Mouse (Mus musculus) hindbrain, embryonic 13.5 days (tissue): ENCODE measurements around the gene Tnip1. TPM values are rescaled to one million over a fixed set of nuclear protein-coding genes. Genes with fewer than 3 reads are reported as not detected.

Experiments
- ATAC-seq: fragments of 200-750 bp; cut with Nextera tagmentation; 2 replicates; pipeline ENCODE4 v1.8.0; 2017; ENCODE audit warnings: moderate TSS enrichment; ENCODE audit not compliant: low FRiP score
- H3K27ac ChIP-seq: fragments of 300-500 bp; sonication (generic); 2 replicates; pipeline ENCODE4 v1.5.1; 2015; ENCODE audit warnings: inconsistent platforms, mild to moderate bottlenecking, moderate library complexity
- H3K27me3 ChIP-seq: fragments of 300-500 bp; sonication (generic); 2 replicates; pipeline ENCODE4 v1.6.1; 2015; ENCODE audit warnings: mild to moderate bottlenecking, inconsistent platforms
- H3K36me3 ChIP-seq: fragments of 300-500 bp; sonication (generic); 2 replicates; pipeline ENCODE4 v1.6.1; 2015; ENCODE audit warnings: mild to moderate bottlenecking, inconsistent platforms
- H3K4me1 ChIP-seq: fragments of 300-500 bp; sonication (generic); replicated peaks from 2 replicates; pipeline ENCODE4 v1.6.1; 2015; ENCODE audit warnings: inconsistent platforms
- H3K4me2 ChIP-seq: fragments of 300-500 bp; sonication (generic); 2 replicates; pipeline ENCODE4 v1.6.1; 2015; ENCODE audit warnings: inconsistent platforms, mild to moderate bottlenecking, moderate library complexity
- H3K4me3 ChIP-seq: fragments of 300-500 bp; sonication (generic); 2 replicates; pipeline ENCODE4 v1.5.1; 2015; ENCODE audit warnings: mild to moderate bottlenecking, inconsistent platforms
- H3K9ac ChIP-seq: fragments of 300-500 bp; sonication (generic); 2 replicates; pipeline ENCODE4 v1.6.1; 2015; ENCODE audit warnings: mild to moderate bottlenecking, inconsistent platforms
- H3K9me3 ChIP-seq: fragments of 300-500 bp; sonication (generic); 2 replicates; pipeline ENCODE4 v1.6.1; 2016; ENCODE audit warnings: inconsistent platforms
- WGBS: fragments of 180-500 bp; shearing (Covaris S2); methylation state at CpG from one replicate; pipeline ENCODE4 v1.1.7; 2015; 5-methylcytosine and 5-hydroxymethylcytosine counted together
- polyA plus RNA-seq: library from polyadenylated mRNA; unstranded; fragments of >200 nt; fragmentation: Nextera tagmentation; extraction: Ambion mirVana; gene quantifications from 2 replicates; pipeline ENCODE4 v1.2.1, GENCODE M21; 2015

Gene Tnip1
- 19.3 TPM in 2 replicates for polyA plus RNA-seq

- Histone ChIP-seq H3K9me3 (no peaks in the 10 kb centered on the region), H3K4me2 (no peak within 1 kb of the TSS), H3K27ac (no peak within 1 kb of the TSS), H3K4me3 (no peak within 1 kb of the TSS), H3K36me3 (no peaks in the 10 kb centered on the region), H3K9ac (no peak within 1 kb of the TSS), H3K4me1 (0 out of 2 replicates have a peak, but pooled peaks cover 3% of the 10 kb centered on the region), H3K27me3 (no peaks in the 10 kb centered on the region)
- ATAC-seq, result no peak
- WGBS, result 36% methylated on average over 6 of the region's 6 CpGs
Observed at GRCm38 (mm10) chr11:54962810-54963209, at the start of gene Tnip1. Gene Tnip1 (minus strand): TSS chr11:54962917.

- no peak for ATAC-seq
- H3K27me3 ChIP-seq, result no peaks in the 10 kb centered on the region
Observed at GRCm38 (mm10) chr11:55011440-55011839, 48.7 kb upstream of the Tnip1 start.

GRCm38 (mm10) chr11:55008230-55008629, 45.5 kb upstream of the Tnip1 start:
- no peak overlapping the region for H3K4me2 ChIP-seq
- no peaks in the 10 kb centered on the region for H3K4me1 ChIP-seq
- WGBS, result 82% methylated on average over 6 of the region's 6 CpGs
- no peak for ATAC-seq
- H3K9me3 ChIP-seq, result no peaks in the 10 kb centered on the region
- H3K27me3 ChIP-seq, result no peaks in the 10 kb centered on the region
- peaks cover 52% of the 10 kb centered on the region for H3K36me3 ChIP-seq
- H3K9ac ChIP-seq, result no peak overlapping the region
- H3K4me3 ChIP-seq, result no peak overlapping the region
- H3K27ac ChIP-seq, result no peak overlapping the region

More at GRCm38 (mm10) chr11:55011440-55011839, 48.7 kb upstream of the Tnip1 start:
- Histone ChIP-seq H3K27ac (no peak overlapping the region), H3K36me3 (peaks cover 40% of the 10 kb centered on the region), H3K4me2 (no peak overlapping the region), H3K9ac (no peak overlapping the region), H3K4me3 (no peak overlapping the region), H3K9me3 (no peaks in the 10 kb centered on the region), H3K4me1 (peaks cover 15% of the 10 kb centered on the region)
- 83% methylated on average over 3 of the region's 3 CpGs for WGBS

- 0 out of 2 replicates have a peak, but pooled peaks cover 5% of the 10 kb centered on the region for H3K9me3 ChIP-seq
- H3K4me2 ChIP-seq, result no peak overlapping the region
- no peaks in the 10 kb centered on the region for H3K27me3 ChIP-seq
- no peak overlapping the region for H3K9ac ChIP-seq
- no peak overlapping the region for H3K4me3 ChIP-seq
- no peak for ATAC-seq
- peaks cover 59% of the 10 kb centered on the region for H3K36me3 ChIP-seq
- H3K4me1 ChIP-seq, result no peaks in the 10 kb centered on the region
- 84% methylated on average over 5 of the region's 5 CpGs for WGBS
- H3K27ac ChIP-seq, result no peak overlapping the region
Observed at GRCm38 (mm10) chr11:55005684-55006083, 43.0 kb upstream of the Tnip1 start.

- no peak overlapping the region for H3K27ac ChIP-seq
- 0 out of 2 replicates have a peak, but pooled peaks cover 6% of the 10 kb centered on the region for H3K9me3 ChIP-seq
- no peak overlapping the region for H3K4me3 ChIP-seq
- no peaks in the 10 kb centered on the region for H3K4me1 ChIP-seq
- 78% methylated on average over 7 of the region's 7 CpGs for WGBS
- peaks cover 55% of the 10 kb centered on the region for H3K36me3 ChIP-seq
- no peaks in the 10 kb centered on the region for H3K27me3 ChIP-seq
- no peak overlapping the region for H3K9ac ChIP-seq
- H3K4me2 ChIP-seq, result no peak overlapping the region
- no peak for ATAC-seq
Observed at GRCm38 (mm10) chr11:55004970-55005502, 42.3 kb upstream of the Tnip1 start.

GRCm38 (mm10) chr11:54998708-54999107, 36.0 kb upstream of the Tnip1 start:
- no peak overlapping the region for H3K4me3 ChIP-seq
- 0 out of 2 replicates have a peak, but pooled peaks cover 6% of the 10 kb centered on the region for H3K27me3 ChIP-seq
- H3K9me3 ChIP-seq, result 0 out of 2 replicates have a peak, but pooled peaks cover 6% of the 10 kb centered on the region
- H3K4me1 ChIP-seq, result no peaks in the 10 kb centered on the region
- H3K36me3 ChIP-seq, result peaks cover 23% of the 10 kb centered on the region
- H3K9ac ChIP-seq, result no peak overlapping the region
- H3K4me2 ChIP-seq, result no peak overlapping the region
- H3K27ac ChIP-seq, result no peak overlapping the region
- no peak for ATAC-seq
- 49% methylated on average over 2 of the region's 2 CpGs for WGBS

GRCm38 (mm10) chr11:54998284-54998683, 35.6 kb upstream of the Tnip1 start:
- Histone ChIP-seq H3K4me3 (no peak overlapping the region), H3K4me2 (no peak overlapping the region), H3K27ac (no peak overlapping the region), H3K4me1 (no peaks in the 10 kb centered on the region), H3K9me3 (0 out of 2 replicates have a peak, but pooled peaks cover 6% of the 10 kb centered on the region), H3K36me3 (peaks cover 19% of the 10 kb centered on the region), H3K27me3 (0 out of 2 replicates have a peak, but pooled peaks cover 6% of the 10 kb centered on the region), H3K9ac (no peak overlapping the region)
- WGBS, result 6% methylated on average over 12 of the region's 12 CpGs
- peak; percentile 72 for ATAC-seq

- Histone ChIP-seq H3K9ac (0 out of 2 replicates have a peak overlapping the region, but pooled peaks have one; percentile 1), H3K27ac (no peak overlapping the region), H3K9me3 (0 out of 2 replicates have a peak, but pooled peaks cover 6% of the 10 kb centered on the region), H3K4me3 (no peak overlapping the region), H3K4me2 (no peak overlapping the region), H3K27me3 (0 out of 2 replicates have a peak, but pooled peaks cover 6% of the 10 kb centered on the region), H3K36me3 (peaks cover 12% of the 10 kb centered on the region), H3K4me1 (no peaks in the 10 kb centered on the region)
- WGBS, result 70% methylated on average over 7 of the region's 7 CpGs
- no peak for ATAC-seq
Observed at GRCm38 (mm10) chr11:54996176-54996575, 33.5 kb upstream of the Tnip1 start.

GRCm38 (mm10) chr11:54989920-54990319, 27.2 kb upstream of the Tnip1 start:
- H3K9me3 ChIP-seq, result no peaks in the 10 kb centered on the region
- H3K4me2 ChIP-seq, result no peak overlapping the region
- H3K4me3 ChIP-seq, result no peak overlapping the region
- no peaks in the 10 kb centered on the region for H3K4me1 ChIP-seq
- peaks cover 4% of the 10 kb centered on the region; the same call in 1 of the 2 replicates for H3K36me3 ChIP-seq
- no peak overlapping the region for H3K27ac ChIP-seq
- no peak overlapping the region for H3K9ac ChIP-seq
- H3K27me3 ChIP-seq, result no peaks in the 10 kb centered on the region
- ATAC-seq, result no peak

GRCm38 (mm10) chr11:54988754-54989349, 26.1 kb upstream of the Tnip1 start:
- no peaks in the 10 kb centered on the region for H3K27me3 ChIP-seq
- 78% methylated on average over 8 of the region's 8 CpGs for WGBS
- no peaks in the 10 kb centered on the region for H3K4me1 ChIP-seq
- no peak overlapping the region for H3K4me2 ChIP-seq
- peaks cover 4% of the 10 kb centered on the region; the same call in 1 of the 2 replicates for H3K36me3 ChIP-seq
- H3K9me3 ChIP-seq, result no peaks in the 10 kb centered on the region
- H3K4me3 ChIP-seq, result no peak overlapping the region
- no peak overlapping the region for H3K27ac ChIP-seq
- no peak for ATAC-seq
- 0 out of 2 replicates have a peak overlapping the region, but pooled peaks have one; percentile 11 for H3K9ac ChIP-seq

GRCm38 (mm10) chr11:54987974-54988373, 25.3 kb upstream of the Tnip1 start:
- Histone ChIP-seq H3K27me3 (no peaks in the 10 kb centered on the region), H3K4me1 (no peaks in the 10 kb centered on the region), H3K9ac (no peak overlapping the region), H3K4me2 (no peak overlapping the region), H3K9me3 (no peaks in the 10 kb centered on the region), H3K27ac (no peak overlapping the region), H3K4me3 (no peak overlapping the region), H3K36me3 (peaks cover 4% of the 10 kb centered on the region; the same call in 1 of the 2 replicates)
- ATAC-seq, result no peak
- 86% methylated on average over 1 of the region's 1 CpGs for WGBS

GRCm38 (mm10) chr11:54985086-54985485, 22.4 kb upstream of the Tnip1 start:
- H3K4me1 ChIP-seq, result no peaks in the 10 kb centered on the region
- H3K36me3 ChIP-seq, result peaks cover 13% of the 10 kb centered on the region
- ATAC-seq, result no peak
- no peaks in the 10 kb centered on the region for H3K9me3 ChIP-seq
- H3K4me2 ChIP-seq, result no peak overlapping the region
- no peak overlapping the region for H3K4me3 ChIP-seq
- peak overlapping the region; percentile 15; the same call in 1 of the 2 replicates for H3K9ac ChIP-seq
- H3K27ac ChIP-seq, result no peak overlapping the region
- 83% methylated on average over 3 of the region's 3 CpGs for WGBS
- no peaks in the 10 kb centered on the region for H3K27me3 ChIP-seq
